Mouse (Mus musculus) limb, embryonic 14.5 days (tissue): ENCODE data around the gene Wwox. TPM values are rescaled to one million over a fixed set of nuclear protein-coding genes. Genes with fewer than 3 reads are reported as not detected.

ENCODE experiments used
- ATAC-seq: fragments of 200-750 bp; cut with Nextera tagmentation; 2 replicates; pipeline ENCODE4 v1.8.0; 2017; ENCODE audit warnings: low read depth, moderate number of reproducible peaks, moderate TSS enrichment; ENCODE audit not compliant: low FRiP score
- DNase-seq: peaks from one replicate; pipeline ENCODE4 v3.0.0-alpha.2; 2015; ENCODE audit warnings: low spot score
- H3K27ac ChIP-seq: fragments of 300-500 bp; sonication (generic); replicated peaks from 2 replicates; pipeline ENCODE4 v1.5.1; 2014; ENCODE audit warnings: low read depth, mild to moderate bottlenecking, low read length, moderate library complexity, mixed read lengths
- H3K27me3 ChIP-seq: fragments of 300-500 bp; sonication (generic); 2 replicates; pipeline ENCODE4 v1.6.1; 2014; ENCODE audit warnings: low read length, mixed read lengths; ENCODE audit not compliant: control insufficient read depth, insufficient read depth
- H3K36me3 ChIP-seq: fragments of 300-500 bp; sonication (generic); 2 replicates; pipeline ENCODE4 v1.6.1; 2014; ENCODE audit warnings: mild to moderate bottlenecking, low read length, moderate library complexity, mixed read lengths; ENCODE audit not compliant: control insufficient read depth, insufficient read depth
- H3K4me1 ChIP-seq: fragments of 300-500 bp; sonication (generic); 2 replicates; pipeline ENCODE4 v1.6.1; 2014; ENCODE audit warnings: antibody characterized with exemption, low read length, mixed read lengths; ENCODE audit not compliant: control insufficient read depth, insufficient read depth
- H3K4me2 ChIP-seq: fragments of 300-500 bp; sonication (generic); replicated peaks from 2 replicates; pipeline ENCODE4 v1.6.1; 2014; ENCODE audit warnings: low read depth, mild to moderate bottlenecking, low read length, moderate library complexity; ENCODE audit not compliant: severe bottlenecking
- H3K4me3 ChIP-seq: fragments of 300-500 bp; sonication (generic); replicated peaks from 2 replicates; pipeline ENCODE4 v1.5.1; 2014; ENCODE audit warnings: low read length
- H3K9ac ChIP-seq: fragments of 300-500 bp; sonication (generic); 2 replicates; pipeline ENCODE4 v1.6.1; 2014; ENCODE audit warnings: mild to moderate bottlenecking, low read depth, low read length, moderate library complexity; ENCODE audit not compliant: severe bottlenecking
- H3K9me3 ChIP-seq: fragments of 300-500 bp; sonication (generic); 2 replicates; pipeline ENCODE4 v1.6.1; 2016; ENCODE audit warnings: low read length; ENCODE audit not compliant: control insufficient read depth
- POLR2A ChIP-seq: fragments of 200-500 bp; IDR thresholded peaks from 2 replicates; pipeline ENCODE4 v1.8.0; 2012; ENCODE audit warnings: inconsistent platforms, mild to moderate bottlenecking, moderate library complexity, borderline replicate concordance; ENCODE audit not compliant: insufficient read depth, insufficient read length; ENCODE audit errors: extremely low read depth
- WGBS: fragments of 180-500 bp; shearing (Covaris S2); extraction: QIAGEN DNeasy Blood & Tissue Kit; methylation state at CpG from one replicate; pipeline ENCODE4 v1.1.7; 2014; 5-methylcytosine and 5-hydroxymethylcytosine counted together
- polyA plus RNA-seq, 2 experiments: library from polyadenylated mRNA; depleted of rRNA in 1 of 2; stranded (reverse) in 1 of 2; unstranded in 1 of 2; fragments of >200 nt; fragmentation: Nextera tagmentation in 1 of 2; extraction: Ambion mirVana in 1 of 2; gene quantifications; 2 replicates each; pipeline versions ENCODE4 v1.2.1 to v1.2.3; 2012 to 2014

The Wwox gene
- polyA plus RNA-seq, 2 experiments: 8.6 to 9.4 TPM

DNA sequence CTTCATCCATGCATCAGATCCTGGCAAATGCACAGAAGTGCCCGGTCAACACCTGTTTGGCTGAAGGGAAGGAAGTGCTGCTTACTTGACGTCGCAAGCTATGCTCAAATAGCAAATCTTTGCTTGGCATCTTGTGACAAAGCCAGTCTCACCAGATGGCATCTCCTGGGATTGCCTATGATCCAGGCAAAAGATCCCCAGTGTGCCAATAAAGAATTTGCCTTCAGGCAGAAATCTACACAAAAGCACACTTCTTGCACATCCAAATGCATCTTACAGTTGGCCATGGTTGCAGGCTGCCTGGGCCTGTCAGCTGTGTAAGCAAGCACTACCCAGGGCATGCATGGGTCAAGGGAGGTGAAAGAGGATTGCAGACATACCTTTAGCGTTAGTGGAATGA is 773.7 kb downstream of the Wwox start:
- ATAC-seq: no peak
- Histone ChIP-seq H3K9ac (no peak overlapping the region), H3K36me3 (no peaks in the 10 kb centered on the region), H3K27ac (no peak overlapping the region), H3K4me2 (no peak overlapping the region), H3K4me3 (no peak overlapping the region), H3K27me3 (peaks cover 4% of the 10 kb centered on the region; the same call in 1 of the 2 replicates), H3K9me3 (no peaks in the 10 kb centered on the region), H3K4me1 (peaks cover 25% of the 10 kb centered on the region)
- WGBS: 70% methylated on average over 4 of the region's 4 CpGs
- DNase-seq: no peak
- no peak for TF ChIP-seq POLR2A

- H3K4me1 ChIP-seq: peaks cover 10% of the 10 kb centered on the region
- H3K27me3 ChIP-seq: peaks cover 4% of the 10 kb centered on the region; the same call in 1 of the 2 replicates
- H3K27ac ChIP-seq: no peak overlapping the region
- 52% methylated on average over 17 of the region's 17 CpGs for WGBS
- H3K9me3 ChIP-seq: no peaks in the 10 kb centered on the region
- no peak for TF ChIP-seq POLR2A
- DNase-seq (no peak), ATAC-seq (no peak)
- no peak overlapping the region for H3K4me2 ChIP-seq
- H3K36me3 ChIP-seq: no peaks in the 10 kb centered on the region
- no peak overlapping the region for H3K9ac ChIP-seq
- H3K4me3 ChIP-seq: no peak overlapping the region
These were observed 775.4 kb downstream of the Wwox start for GRCm38 (mm10) chr8:115214870-115215269.

GRCm38 (mm10) chr8:115216801-115217200 is 777.3 kb downstream of the Wwox start:
- no peak for TF ChIP-seq POLR2A
- no peak overlapping the region for H3K9ac ChIP-seq
- no peak overlapping the region for H3K4me2 ChIP-seq
- no peaks in the 10 kb centered on the region for H3K36me3 ChIP-seq
- H3K27ac ChIP-seq: no peak overlapping the region
- ATAC-seq (no peak), DNase-seq (no peak)
- H3K4me1 ChIP-seq: 0 out of 2 replicates have a peak, but pooled peaks cover 5% of the 10 kb centered on the region
- H3K27me3 ChIP-seq: peaks cover 4% of the 10 kb centered on the region; the same call in 1 of the 2 replicates
- no peak overlapping the region for H3K4me3 ChIP-seq
- H3K9me3 ChIP-seq: no peaks in the 10 kb centered on the region
- 60% methylated on average over 3 of the region's 3 CpGs for WGBS

GRCm38 (mm10) chr8:115222545-115222944 is 783.1 kb downstream of the Wwox start:
- Histone ChIP-seq H3K9me3 (no peaks in the 10 kb centered on the region), H3K27ac (no peak overlapping the region), H3K27me3 (no peaks in the 10 kb centered on the region), H3K9ac (no peak overlapping the region), H3K4me3 (no peak overlapping the region), H3K4me1 (peaks cover 11% of the 10 kb centered on the region; the same call in 1 of the 2 replicates), H3K36me3 (no peaks in the 10 kb centered on the region), H3K4me2 (no peak overlapping the region; the same call in 1 of the 2 replicates)
- TF ChIP-seq POLR2A: no peak
- ATAC-seq: no peak
- DNase-seq: no peak
- 31% methylated on average over 13 of the region's 13 CpGs for WGBS

DNA sequence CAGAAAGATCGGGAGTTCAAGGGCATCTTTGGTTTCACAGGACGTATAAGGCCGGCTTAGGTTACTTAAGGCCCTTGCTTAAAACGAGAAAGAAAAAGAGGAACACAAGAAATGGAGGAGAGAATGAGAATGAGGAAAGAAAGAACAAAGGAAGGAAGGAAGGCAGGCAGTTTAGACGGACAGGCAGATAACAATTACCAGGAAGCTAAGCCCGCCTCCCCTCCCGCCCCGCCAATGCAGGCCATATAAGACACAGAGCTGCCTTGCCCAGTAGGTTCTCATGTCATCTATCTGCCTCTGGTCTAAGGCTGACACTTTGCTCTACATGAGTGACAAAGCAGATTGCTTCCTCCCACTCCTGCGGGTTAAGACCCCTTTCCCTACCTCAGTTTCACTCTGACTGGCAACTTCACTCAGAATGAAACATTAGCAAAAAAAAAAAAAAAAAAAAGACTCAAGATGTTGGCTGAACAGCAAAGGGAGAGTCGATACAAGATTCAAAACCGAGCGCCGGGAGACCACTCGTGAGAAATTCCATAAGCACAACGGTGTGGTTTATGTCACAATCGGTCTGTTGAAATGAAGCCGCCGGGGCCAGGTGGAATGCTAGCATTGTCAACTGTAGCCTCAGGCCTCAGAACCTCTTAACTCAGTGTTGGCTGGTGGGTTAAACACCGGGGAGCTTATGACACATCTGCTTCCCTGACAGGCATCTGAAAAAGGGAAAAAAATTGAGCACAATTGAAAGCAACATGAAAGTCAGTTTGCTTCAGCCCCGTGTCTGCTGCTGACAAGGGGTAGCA is 787.5 kb downstream of the Wwox start:
- H3K9ac ChIP-seq: no peak overlapping the region
- no peak overlapping the region for H3K27ac ChIP-seq
- no peak overlapping the region for H3K4me2 ChIP-seq
- H3K9me3 ChIP-seq: no peaks in the 10 kb centered on the region
- DNase-seq: no peak
- 67% methylated on average over 20 of the region's 20 CpGs for WGBS
- peaks cover 23% of the 10 kb centered on the region for H3K4me1 ChIP-seq
- H3K4me3 ChIP-seq: no peak overlapping the region
- ATAC-seq: no peak
- TF ChIP-seq POLR2A: no peak
- H3K27me3 ChIP-seq: no peaks in the 10 kb centered on the region
- no peaks in the 10 kb centered on the region for H3K36me3 ChIP-seq
